Mouse (Mus musculus) right cerebral cortex, adult 2 months (tissue): ENCODE measurements around the gene Rasgrf2.
"Not testable (repeated sequence)": the region's sequence is repeated elsewhere in the genome, so short reads cannot be mapped to it uniquely, and the experiment has no call there.

Source experiments
- DNase-seq, 2 experiments: peaks; one replicate each; pipeline ENCODE4 v3.0.0; 2021 to 2022; ENCODE audit warnings: low spot score in 2 of 2

Gene Rasgrf2

GRCm38 (mm10) chr13:92131384-92132150, at the start of gene Rasgrf2:
Gene Rasgrf2, minus strand, starts transcription at chr13:92131656.
- DNase-seq: peak; percentile 70 to 73

DNA sequence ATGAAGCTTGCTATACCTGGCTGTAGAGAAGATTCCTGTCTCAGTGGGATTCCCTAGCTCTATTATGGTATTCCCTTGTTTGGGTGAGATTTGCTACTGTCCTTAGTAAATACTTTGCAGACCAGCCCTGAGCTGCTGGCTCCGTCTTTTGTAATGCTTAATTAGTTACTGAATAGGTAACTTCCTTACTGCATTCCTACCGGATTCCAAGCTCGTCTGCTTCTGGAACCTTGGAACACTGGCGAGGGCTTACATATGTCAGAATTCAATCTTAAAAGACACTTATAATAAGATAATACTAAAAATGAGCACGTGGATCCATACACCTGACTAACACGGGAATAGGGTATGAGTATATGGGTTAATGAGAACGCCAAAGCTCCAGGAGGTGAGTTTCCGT, 41.2 kb upstream of the Rasgrf2 start:
- DNase-seq: not testable (repeated sequence)

- no peak for DNase-seq
These were observed 19.1 kb upstream of the Rasgrf2 start for GRCm38 (mm10) chr13:92150551-92150950.

DNA sequence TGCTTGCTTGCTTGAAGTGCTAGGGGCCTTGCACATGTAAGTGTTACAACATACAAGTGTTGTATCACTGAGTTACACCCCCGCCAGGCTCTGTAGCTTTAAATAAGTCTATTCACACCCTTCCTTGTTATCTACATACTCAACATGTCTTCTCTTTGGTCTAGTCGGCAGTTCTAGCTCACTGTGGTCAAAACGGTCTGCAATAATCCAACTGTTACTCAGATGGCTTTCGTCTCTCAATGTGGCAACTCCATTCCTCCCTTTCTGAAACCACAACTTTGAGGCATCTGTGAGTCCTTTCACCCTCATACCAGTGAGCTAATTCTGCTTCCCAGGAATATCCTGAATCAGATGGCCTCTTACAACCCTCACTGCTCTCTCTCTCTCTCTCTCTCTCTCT, 17.4 kb upstream of the Rasgrf2 start:
- DNase-seq: no peak

GRCm38 (mm10) chr13:92134792-92135191, 3.3 kb upstream of the Rasgrf2 start:
- DNase-seq: no peak

DNA sequence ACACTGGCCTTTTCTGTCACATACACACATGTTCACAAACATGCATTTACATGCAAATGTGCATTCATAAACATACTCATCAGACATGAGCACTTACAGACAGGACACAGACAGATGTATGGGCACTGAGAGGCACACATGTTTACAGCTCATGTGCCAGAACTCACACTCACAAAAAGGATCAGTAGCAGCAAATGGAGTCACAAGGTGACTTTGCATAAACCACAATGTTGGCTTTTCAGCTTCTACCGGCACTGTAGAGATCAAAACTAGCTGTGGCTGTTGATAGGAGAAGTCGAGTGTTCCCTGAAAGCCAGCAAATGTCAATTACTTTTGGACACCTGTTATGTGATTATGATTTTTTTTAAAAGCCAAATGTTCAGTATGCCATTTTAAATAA, 1.1 kb upstream of the Rasgrf2 start:
- no peak for DNase-seq

GRCm38 (mm10) chr13:92130994-92131383, 467 bp downstream of the Rasgrf2 start:
- peak; percentile 24 to 48 for DNase-seq

DNA sequence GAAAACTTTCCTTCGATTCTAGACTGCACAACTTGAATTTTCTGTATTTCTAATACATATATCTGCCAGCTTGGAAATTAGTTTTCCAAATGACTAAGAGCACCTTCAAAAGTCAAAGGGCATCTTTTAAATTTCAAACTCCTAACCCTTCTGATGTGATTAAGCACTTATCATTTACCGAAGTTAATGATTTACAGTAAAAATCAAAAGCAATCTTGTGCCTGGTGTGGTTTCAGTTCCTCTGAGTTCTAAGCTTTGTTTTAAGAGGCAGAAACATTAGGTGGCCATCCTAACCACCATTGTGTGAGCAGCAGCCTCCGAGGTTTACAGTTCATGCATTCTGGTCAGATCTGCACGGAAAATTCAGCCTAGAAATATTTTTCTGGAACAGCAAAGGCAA, 1.6 kb downstream of the Rasgrf2 start:
- DNase-seq: no peak

- peak in 1 of 2 experiments; percentile 44 for DNase-seq
These were observed 5.6 kb downstream of the Rasgrf2 start for GRCm38 (mm10) chr13:92125902-92126301.

DNA sequence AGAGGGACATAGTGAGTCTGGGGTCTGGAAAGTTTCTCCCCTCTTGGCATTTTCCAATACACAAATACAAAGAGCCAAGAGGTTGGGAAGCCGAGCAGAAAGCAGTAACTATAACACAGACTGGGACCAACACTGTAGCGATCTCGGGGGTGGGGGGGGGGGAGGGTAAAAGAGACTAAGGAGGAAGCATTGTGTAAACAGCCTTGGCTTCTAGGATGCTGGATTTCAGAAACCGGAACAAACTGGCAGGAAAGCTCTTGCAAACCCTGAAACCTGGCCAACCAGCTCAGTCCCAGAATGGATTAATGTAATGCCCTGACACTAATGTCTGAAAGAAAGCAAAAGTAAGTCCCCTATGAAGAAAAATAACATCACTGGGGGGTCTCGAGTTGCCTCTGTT, 11.8 kb downstream of the Rasgrf2 start:
- DNase-seq: no peak

GRCm38 (mm10) chr13:92114076-92114475, 17.4 kb downstream of the Rasgrf2 start:
- DNase-seq: no peak

DNA sequence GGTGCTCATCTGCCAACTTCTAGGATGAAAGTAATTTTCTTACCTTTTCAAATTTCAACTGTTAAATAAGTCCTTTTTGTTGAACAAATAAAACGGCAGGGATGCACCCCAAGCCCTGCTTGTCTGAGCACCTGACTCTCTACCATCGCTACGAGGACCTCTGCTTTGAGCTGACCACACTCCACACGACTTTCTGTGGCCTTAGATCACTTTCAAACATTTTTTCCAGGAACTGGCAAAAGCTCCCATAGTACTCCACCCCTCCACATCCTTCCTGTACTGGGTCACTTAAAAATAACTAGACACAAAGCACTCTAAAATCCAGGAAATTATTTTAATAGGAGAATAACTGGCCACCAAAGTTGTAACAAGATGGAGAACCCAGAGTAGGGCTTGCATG, 23.2 kb downstream of the Rasgrf2 start:
- no peak for DNase-seq

- DNase-seq: peak in 1 of 2 experiments; percentile 21
These were observed 27.2 kb downstream of the Rasgrf2 start for GRCm38 (mm10) chr13:92104259-92104658.

DNA sequence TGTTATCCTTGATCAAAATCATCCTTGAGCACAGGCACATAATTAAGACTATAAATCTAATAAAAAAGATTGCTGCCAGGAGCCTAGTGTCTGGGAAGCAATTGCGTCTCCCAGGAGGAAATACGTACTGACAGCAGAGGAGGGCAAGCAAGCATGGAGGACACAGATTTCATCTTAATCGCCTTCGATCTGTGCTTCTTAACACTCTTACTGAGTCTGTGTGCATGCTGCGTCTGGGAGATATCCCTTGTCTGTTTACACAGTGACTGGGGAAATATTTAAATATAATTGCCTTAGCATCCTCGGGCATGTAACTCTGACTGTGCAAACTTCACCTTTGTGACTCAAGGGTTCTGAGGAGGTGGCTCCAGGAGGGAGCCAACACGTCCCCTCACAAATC, 33.0 kb downstream of the Rasgrf2 start:
- no peak for DNase-seq

- no peak for DNase-seq
These were observed 36.0 kb downstream of the Rasgrf2 start for GRCm38 (mm10) chr13:92095131-92096090.

- DNase-seq: no peak
These were observed 37.7 kb downstream of the Rasgrf2 start for GRCm38 (mm10) chr13:92093712-92094290.

- no peak for DNase-seq
These were observed 58.3 kb downstream of the Rasgrf2 start for GRCm38 (mm10) chr13:92073111-92073510.

DNA sequence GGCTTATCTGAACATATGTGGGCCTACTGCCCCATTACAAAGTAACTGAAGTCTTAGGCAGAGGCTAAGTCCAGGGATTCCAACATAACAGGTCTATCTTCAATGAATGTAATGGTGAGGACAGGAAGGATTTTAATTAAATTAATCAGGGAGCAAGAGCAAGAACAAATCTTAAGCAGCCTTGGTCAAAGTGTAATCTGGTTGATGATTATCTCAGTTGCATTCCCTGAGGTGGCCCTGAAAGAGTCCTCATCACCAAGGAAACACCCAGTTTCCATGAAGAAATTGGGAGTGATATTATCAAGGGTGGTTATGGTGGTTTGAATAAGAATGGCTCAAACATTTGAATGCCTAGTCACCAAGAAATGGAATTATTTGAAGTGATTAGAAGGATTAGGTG, 62.8 kb downstream of the Rasgrf2 start:
- no peak for DNase-seq

- DNase-seq: no peak
These were observed 63.6 kb downstream of the Rasgrf2 start for GRCm38 (mm10) chr13:92067831-92068230.

DNA sequence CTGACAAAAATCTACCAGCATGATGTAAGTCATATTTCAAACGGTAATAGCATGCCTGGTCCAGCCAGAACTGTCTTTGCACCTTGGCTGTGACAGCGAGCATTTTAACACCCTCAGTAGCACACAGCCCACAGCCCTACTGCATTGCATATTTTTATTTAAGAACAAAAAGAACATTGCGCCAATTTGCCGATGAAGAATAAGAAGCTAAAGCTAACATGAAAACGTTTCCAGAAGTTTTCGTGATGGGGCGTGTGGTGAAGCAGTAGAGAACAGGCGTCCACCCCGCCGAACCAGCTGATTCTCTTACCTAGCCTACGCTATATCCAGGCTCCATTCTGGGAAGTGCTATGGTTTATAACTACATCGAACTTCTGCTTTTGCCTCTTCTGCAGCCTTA, 77.7 kb downstream of the Rasgrf2 start:
- DNase-seq: peak; percentile 55 to 59

- DNase-seq: no peak
These were observed 78.5 kb downstream of the Rasgrf2 start for GRCm38 (mm10) chr13:92053001-92053400.

- DNase-seq: no peak
These were observed 80.2 kb downstream of the Rasgrf2 start for GRCm38 (mm10) chr13:92051216-92051615.
